Mouse (Mus musculus): ENCODE measurements around the gene Sebox. TPM values are rescaled to one million over a fixed set of nuclear protein-coding genes. Genes with fewer than 3 reads are reported as not detected.

Gene Sebox
- polyA plus RNA-seq, 1 experiment from 2014 or later: not detected

DNA sequence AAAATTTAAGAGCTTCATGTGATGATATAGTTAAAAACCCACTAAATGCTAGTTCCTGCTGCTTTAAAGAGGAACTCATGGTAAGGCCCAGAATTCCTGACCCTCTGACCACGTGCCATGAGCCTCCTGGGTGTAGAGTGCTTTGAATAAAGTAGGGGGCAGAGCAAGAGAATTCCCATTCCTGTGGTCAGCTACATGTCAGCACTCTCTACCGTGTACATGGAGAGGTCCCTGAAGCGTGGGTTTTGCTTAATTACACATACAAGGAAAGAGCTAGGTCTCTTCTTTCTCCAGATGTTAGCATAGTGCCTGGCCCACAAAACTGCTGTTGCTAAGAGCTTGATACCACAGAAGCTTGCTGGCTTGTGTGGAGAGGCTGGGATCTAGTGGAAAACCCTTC, 2.2 kb downstream of the Sebox start:
- no peak overlapping the region for H3K4me2 ChIP-seq (replicated peaks; ENCODE audit: low read depth, low read length)
- no peak for ATAC-seq (ENCODE audit: low FRiP score, low TSS enrichment)
- H3K4me3 ChIP-seq (ENCODE audit: low read length): no peak overlapping the region
- no peaks in the 10 kb centered on the region for H3K4me1 ChIP-seq (ENCODE audit: control insufficient read depth, insufficient read depth, low read length)
- H3K9me3 ChIP-seq (ENCODE audit: control insufficient read depth, low read length): no peaks in the 10 kb centered on the region
- no peak overlapping the region for H3K27ac ChIP-seq (ENCODE audit: low read depth, low read length)
- H3K36me3 ChIP-seq (ENCODE audit: control insufficient read depth, insufficient read depth, low read length): peaks cover 45% of the 10 kb centered on the region
- H3K9ac ChIP-seq (ENCODE audit: low read depth, low read length): no peak overlapping the region
- H3K27me3 ChIP-seq (ENCODE audit: control insufficient read depth, insufficient read depth, low read length): no peaks in the 10 kb centered on the region; the same call in 1 of the 2 replicates
- WGBS: 84% methylated on average over 3 of the region's 3 CpGs

GRCm38 (mm10) chr11:78509148-78509547, 5.9 kb downstream of the Sebox start:
- Histone ChIP-seq H3K4me3 (ENCODE audit: low read length) (no peak overlapping the region), H3K27ac (ENCODE audit: low read depth, low read length) (no peak overlapping the region), H3K36me3 (ENCODE audit: control insufficient read depth, insufficient read depth, low read length) (peaks cover 51% of the 10 kb centered on the region), H3K4me2 (replicated peaks; ENCODE audit: low read depth, low read length) (no peak overlapping the region), H3K27me3 (ENCODE audit: control insufficient read depth, insufficient read depth, low read length) (no peaks in the 10 kb centered on the region), H3K9ac (ENCODE audit: low read depth, low read length) (no peak overlapping the region), H3K4me1 (ENCODE audit: control insufficient read depth, insufficient read depth, low read length) (peaks cover 14% of the 10 kb centered on the region), H3K9me3 (ENCODE audit: control insufficient read depth, low read length) (no peaks in the 10 kb centered on the region)
- ATAC-seq (ENCODE audit: low FRiP score, low TSS enrichment): no peak
- 88% methylated on average over 5 of the region's 5 CpGs for WGBS

GRCm38 (mm10) chr11:78512025-78512957, 9.0 kb downstream of the Sebox start, which contains the start of the genes Tmem199 and Poldip2:
Tmem199 (minus strand) TSS chr11:78512172.
Poldip2 (plus strand) TSS chr11:78512193.
- peak within 1 kb of the TSS; percentile 76 for H3K4me2 ChIP-seq (replicated peaks; ENCODE audit: low read depth, low read length)
- peaks cover 14% of the 10 kb centered on the region for H3K4me1 ChIP-seq (ENCODE audit: control insufficient read depth, insufficient read depth, low read length)
- H3K4me3 ChIP-seq (ENCODE audit: low read length): peak within 1 kb of the TSS; percentile 73
- ATAC-seq (ENCODE audit: low FRiP score, low TSS enrichment): peak; percentile 95
- H3K9ac ChIP-seq (ENCODE audit: low read depth, low read length): peak within 1 kb of the TSS; percentile 92
- peaks cover 57% of the 10 kb centered on the region for H3K36me3 ChIP-seq (ENCODE audit: control insufficient read depth, insufficient read depth, low read length)
- peak within 1 kb of the TSS; percentile 59; the same call in 1 of the 2 replicates for H3K27ac ChIP-seq (ENCODE audit: low read depth, low read length)
- 1% methylated on average over 67 of the region's 67 CpGs for WGBS
- no peaks in the 10 kb centered on the region for H3K27me3 ChIP-seq (ENCODE audit: control insufficient read depth, insufficient read depth, low read length)
- H3K9me3 ChIP-seq (ENCODE audit: control insufficient read depth, low read length): no peaks in the 10 kb centered on the region

GRCm38 (mm10) chr11:78513106-78513790, 10.0 kb downstream of the Sebox start:
- Histone ChIP-seq H3K27ac (ENCODE audit: low read depth, low read length) (no peak overlapping the region), H3K4me2 (replicated peaks; ENCODE audit: low read depth, low read length) (peak overlapping the region; percentile 76), H3K9me3 (ENCODE audit: control insufficient read depth, low read length) (no peaks in the 10 kb centered on the region), H3K4me3 (ENCODE audit: low read length) (peak overlapping the region; percentile 73), H3K9ac (ENCODE audit: low read depth, low read length) (peak overlapping the region; percentile 92; the same call in 1 of the 2 replicates), H3K36me3 (ENCODE audit: control insufficient read depth, insufficient read depth, low read length) (peaks cover 57% of the 10 kb centered on the region), H3K4me1 (ENCODE audit: control insufficient read depth, insufficient read depth, low read length) (peaks cover 14% of the 10 kb centered on the region), H3K27me3 (ENCODE audit: control insufficient read depth, insufficient read depth, low read length) (no peaks in the 10 kb centered on the region)
- no peak for ATAC-seq (ENCODE audit: low FRiP score, low TSS enrichment)
- WGBS: 70% methylated on average over 3 of the region's 3 CpGs

DNA sequence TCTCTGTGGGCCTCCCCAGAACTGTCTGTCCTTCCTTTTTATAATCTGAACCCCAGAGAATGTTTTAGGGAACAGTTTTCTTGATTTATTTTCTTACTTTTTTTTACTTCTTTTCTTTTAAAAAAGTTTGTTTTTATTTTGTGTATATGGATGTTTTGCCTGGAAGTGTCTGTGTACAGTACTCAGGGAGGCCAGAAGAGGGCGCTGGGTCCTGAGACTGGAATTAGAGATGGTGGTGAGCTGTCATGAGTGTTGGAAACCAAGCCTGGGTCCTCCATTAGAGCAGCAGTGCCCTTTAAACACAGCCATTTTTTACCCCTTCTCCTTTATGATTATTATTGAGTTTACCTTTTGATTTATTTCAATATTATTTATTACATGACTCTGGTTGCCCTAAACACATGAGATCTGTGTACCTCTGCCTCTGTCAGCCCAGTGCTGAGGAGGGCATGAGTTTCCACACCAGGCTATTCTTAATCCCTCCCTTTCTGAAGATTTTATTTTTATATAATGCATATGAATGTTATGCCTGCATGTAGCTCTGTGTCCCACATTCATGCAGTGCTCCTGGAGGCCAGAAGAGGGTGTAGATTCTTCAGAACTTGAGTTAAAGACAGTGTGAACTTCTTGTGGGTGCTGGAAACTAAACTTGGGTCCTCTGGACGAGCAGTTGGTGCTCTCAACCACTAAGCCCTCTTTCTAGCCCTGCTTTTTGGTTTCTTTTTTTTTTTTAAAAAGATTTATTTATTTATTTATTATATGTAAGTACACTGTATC, 12.5 kb downstream of the Sebox start:
- no peak overlapping the region for H3K9ac ChIP-seq (ENCODE audit: low read depth, low read length)
- 65% methylated on average over 2 of the region's 2 CpGs for WGBS
- H3K36me3 ChIP-seq (ENCODE audit: control insufficient read depth, insufficient read depth, low read length): peaks cover 57% of the 10 kb centered on the region
- H3K27ac ChIP-seq (ENCODE audit: low read depth, low read length): no peak overlapping the region
- H3K4me3 ChIP-seq (ENCODE audit: low read length): no peak overlapping the region
- H3K9me3 ChIP-seq (ENCODE audit: control insufficient read depth, low read length): no peaks in the 10 kb centered on the region
- H3K27me3 ChIP-seq (ENCODE audit: control insufficient read depth, insufficient read depth, low read length): no peaks in the 10 kb centered on the region
- H3K4me2 ChIP-seq (replicated peaks; ENCODE audit: low read depth, low read length): no peak overlapping the region
- H3K4me1 ChIP-seq (ENCODE audit: control insufficient read depth, insufficient read depth, low read length): peaks cover 14% of the 10 kb centered on the region
- ATAC-seq (ENCODE audit: low FRiP score, low TSS enrichment): no peak

- WGBS: 92% methylated on average over 10 of the region's 10 CpGs
- Histone ChIP-seq H3K4me3 (ENCODE audit: low read length) (no peak overlapping the region), H3K4me1 (ENCODE audit: control insufficient read depth, insufficient read depth, low read length) (no peaks in the 10 kb centered on the region), H3K27me3 (ENCODE audit: control insufficient read depth, insufficient read depth, low read length) (no peaks in the 10 kb centered on the region), H3K9me3 (ENCODE audit: control insufficient read depth, low read length) (no peaks in the 10 kb centered on the region), H3K27ac (ENCODE audit: low read depth, low read length) (no peak overlapping the region), H3K36me3 (ENCODE audit: control insufficient read depth, insufficient read depth, low read length) (peaks cover 85% of the 10 kb centered on the region), H3K9ac (ENCODE audit: low read depth, low read length) (no peak overlapping the region), H3K4me2 (replicated peaks; ENCODE audit: low read depth, low read length) (no peak overlapping the region)
- ATAC-seq (ENCODE audit: low FRiP score, low TSS enrichment): no peak
Measured at GRCm38 (mm10) chr11:78518931-78519330, 15.7 kb downstream of the Sebox start.

- Histone ChIP-seq H3K4me1 (ENCODE audit: control insufficient read depth, insufficient read depth, low read length) (no peaks in the 10 kb centered on the region), H3K4me2 (replicated peaks; ENCODE audit: low read depth, low read length) (no peak overlapping the region), H3K27me3 (ENCODE audit: control insufficient read depth, insufficient read depth, low read length) (no peaks in the 10 kb centered on the region), H3K36me3 (ENCODE audit: control insufficient read depth, insufficient read depth, low read length) (peaks cover 90% of the 10 kb centered on the region), H3K27ac (ENCODE audit: low read depth, low read length) (no peak overlapping the region), H3K4me3 (ENCODE audit: low read length) (no peak overlapping the region), H3K9me3 (ENCODE audit: control insufficient read depth, low read length) (no peaks in the 10 kb centered on the region), H3K9ac (ENCODE audit: low read depth, low read length) (no peak overlapping the region)
- whole genome bisulfite sequencing: 88% methylated on average over 3 of the region's 3 CpGs
- ATAC-seq (ENCODE audit: low FRiP score, low TSS enrichment): no peak
Measured at GRCm38 (mm10) chr11:78521880-78522279, 18.6 kb downstream of the Sebox start.

- H3K4me3 ChIP-seq (ENCODE audit: low read length): no peak overlapping the region
- WGBS: 91% methylated on average over 1 of the region's 1 CpGs
- peaks cover 94% of the 10 kb centered on the region for H3K36me3 ChIP-seq (ENCODE audit: control insufficient read depth, insufficient read depth, low read length)
- no peaks in the 10 kb centered on the region for H3K27me3 ChIP-seq (ENCODE audit: control insufficient read depth, insufficient read depth, low read length)
- H3K4me2 ChIP-seq (replicated peaks; ENCODE audit: low read depth, low read length): no peak overlapping the region
- H3K9me3 ChIP-seq (ENCODE audit: control insufficient read depth, low read length): no peaks in the 10 kb centered on the region
- no peak for ATAC-seq (ENCODE audit: low FRiP score, low TSS enrichment)
- no peak overlapping the region for H3K9ac ChIP-seq (ENCODE audit: low read depth, low read length)
- H3K27ac ChIP-seq (ENCODE audit: low read depth, low read length): no peak overlapping the region
- H3K4me1 ChIP-seq (ENCODE audit: control insufficient read depth, insufficient read depth, low read length): no peaks in the 10 kb centered on the region
Measured at GRCm38 (mm10) chr11:78522481-78522997, 19.3 kb downstream of the Sebox start.

Data from kidney, embryonic 14.5 days (tissue).